Mouse (Mus musculus): ENCODE data around the gene Mettl27. TPM values are rescaled to one million over a fixed set of nuclear protein-coding genes. Genes with fewer than 3 reads are reported as not detected.
"Not testable (repeated sequence)": the region's sequence is repeated elsewhere in the genome, so short reads cannot be mapped to it uniquely, and the experiment has no call there.

The Mettl27 gene
- total and polyA plus RNA-seq, 2 experiments from 2014 or later: 10.1 to 11.2 TPM

DNA sequence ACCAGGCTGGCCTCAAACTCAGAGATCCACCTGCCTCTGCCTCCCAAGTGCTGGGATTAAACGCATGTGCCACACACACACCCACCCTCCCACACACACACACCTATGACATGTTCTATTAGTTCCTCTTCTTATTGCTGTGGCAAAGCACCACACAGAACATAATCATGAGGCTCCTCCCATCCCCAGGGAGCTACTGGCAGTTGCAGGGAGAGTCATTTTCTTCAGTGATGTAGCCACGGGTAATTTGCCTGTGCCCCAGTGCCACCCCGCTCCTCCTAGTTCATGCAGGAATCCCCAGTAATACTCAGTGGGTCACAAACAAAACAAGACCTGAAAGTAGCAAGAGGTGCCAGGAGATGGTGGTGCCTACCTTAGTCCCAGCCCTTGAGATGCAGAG lies 2.5 kb downstream of the Mettl27 start:
- Histone ChIP-seq H3K4me3 (ENCODE audit: low read depth, low read length) (no peak overlapping the region), H3K9me3 (ENCODE audit: low read length) (no peaks in the 10 kb centered on the region), H3K4me1 (ENCODE audit: insufficient read depth) (no peaks in the 10 kb centered on the region), H3K9ac (no peak overlapping the region), H3K36me3 (ENCODE audit: insufficient read depth) (no peaks in the 10 kb centered on the region), H3K4me2 (ENCODE audit: low read depth) (no peak overlapping the region), H3K27ac (ENCODE audit: low read depth, low read length) (no peak overlapping the region), H3K27me3 (ENCODE audit: insufficient read depth, low read length) (no peaks in the 10 kb centered on the region)
- 89% methylated on average over 3 of the region's 3 CpGs for WGBS
- no peak for TF ChIP-seq CTCF (IDR thresholded peaks at IDR 0.05; ENCODE audit: low read depth)
- ATAC-seq (no peak), DNase-seq (no peak)

DNA sequence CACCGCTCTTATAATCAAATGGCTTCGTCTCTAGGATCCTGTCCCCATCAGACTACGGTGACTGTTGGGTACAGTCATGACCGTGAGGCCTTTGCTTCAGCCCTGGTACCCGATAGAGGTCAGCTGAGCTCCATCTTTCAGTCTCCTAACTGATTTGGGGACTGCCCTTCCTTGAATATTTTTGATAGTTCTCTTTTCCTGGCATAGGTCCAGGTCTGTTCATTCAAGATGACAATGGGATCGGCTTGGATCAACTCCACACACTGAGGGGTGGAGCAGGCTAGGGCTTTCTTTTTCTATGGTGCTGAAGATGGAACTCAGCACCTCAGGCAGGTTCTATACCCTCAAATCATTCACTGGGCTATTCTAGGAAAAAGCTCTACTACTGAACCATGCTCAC lies 3.9 kb downstream of the Mettl27 start:
- no peak overlapping the region for H3K27ac ChIP-seq (ENCODE audit: low read depth, low read length)
- 90% methylated on average over 6 of the region's 6 CpGs for WGBS
- no peaks in the 10 kb centered on the region for H3K27me3 ChIP-seq (ENCODE audit: insufficient read depth, low read length)
- no peak for TF ChIP-seq CTCF (IDR thresholded peaks at IDR 0.05; ENCODE audit: low read depth)
- no peak for DNase-seq
- H3K9me3 ChIP-seq (ENCODE audit: low read length): no peaks in the 10 kb centered on the region
- H3K4me1 ChIP-seq (ENCODE audit: insufficient read depth): no peaks in the 10 kb centered on the region
- H3K4me3 ChIP-seq (ENCODE audit: low read depth, low read length): no peak overlapping the region
- no peaks in the 10 kb centered on the region for H3K36me3 ChIP-seq (ENCODE audit: insufficient read depth)
- H3K9ac ChIP-seq: no peak overlapping the region
- ATAC-seq: no peak
- no peak overlapping the region for H3K4me2 ChIP-seq (ENCODE audit: low read depth)

DNA sequence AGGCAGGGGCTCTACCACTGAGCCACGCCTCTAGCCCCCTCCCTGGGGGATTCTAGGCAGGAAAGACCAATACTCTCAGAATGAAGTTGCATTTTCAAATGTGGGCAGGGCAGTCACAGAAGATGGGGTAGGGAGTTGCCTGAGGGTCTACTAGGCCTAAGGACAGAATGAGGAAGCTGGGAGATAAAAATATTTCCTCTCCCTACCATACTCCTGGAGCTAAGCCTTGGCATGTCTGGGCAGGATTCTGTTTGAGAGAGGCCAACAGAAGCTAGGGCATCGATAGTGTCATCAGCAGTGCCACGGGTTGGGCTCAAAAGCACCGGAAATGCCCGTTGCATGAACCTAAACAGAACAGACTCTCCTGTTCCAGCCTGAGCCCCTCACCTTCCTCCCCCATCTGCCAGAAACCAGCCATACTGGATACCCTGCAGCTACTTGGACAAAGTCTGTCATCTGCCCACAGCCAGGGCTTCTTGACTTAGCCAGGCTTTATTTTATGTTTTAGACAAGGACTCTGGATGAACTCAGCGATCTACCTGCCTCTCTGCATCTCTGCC lies 4.5 kb downstream of the Mettl27 start:
- 91% methylated on average over 6 of the region's 6 CpGs for WGBS
- ATAC-seq: no peak

DNA sequence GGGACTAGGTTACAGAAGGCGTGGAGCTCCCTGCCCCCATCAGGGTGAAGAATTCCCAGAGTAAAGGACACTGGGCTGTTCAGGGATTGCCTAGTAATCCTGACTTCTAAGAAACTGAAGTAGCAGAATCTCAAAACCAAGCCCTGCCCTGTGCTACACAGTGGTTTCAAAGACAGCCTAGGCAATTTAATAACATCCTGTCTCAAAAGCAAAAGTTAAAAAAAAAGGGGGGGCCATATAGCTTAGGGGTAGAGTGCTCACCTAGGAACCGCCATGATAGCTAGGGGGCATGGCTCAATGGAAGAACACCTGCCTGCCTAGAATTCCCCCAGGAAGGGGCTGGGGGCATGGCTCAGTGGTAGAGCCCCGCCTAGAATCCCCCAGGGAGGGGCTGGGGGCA lies 6.9 kb downstream of the Mettl27 start:
- Histone ChIP-seq H3K27ac (ENCODE audit: low read depth, low read length) (no peak overlapping the region), H3K27me3 (ENCODE audit: insufficient read depth, low read length) (no peaks in the 10 kb centered on the region), H3K36me3 (ENCODE audit: insufficient read depth) (no peaks in the 10 kb centered on the region), H3K9ac (no peak overlapping the region), H3K9me3 (ENCODE audit: low read length) (no peaks in the 10 kb centered on the region), H3K4me1 (ENCODE audit: insufficient read depth) (no peaks in the 10 kb centered on the region), H3K4me3 (ENCODE audit: low read depth, low read length) (no peak overlapping the region), H3K4me2 (ENCODE audit: low read depth) (no peak overlapping the region)
- DNase-seq (no peak), ATAC-seq (no peak)
- no peak for TF ChIP-seq CTCF (IDR thresholded peaks at IDR 0.05; ENCODE audit: low read depth)
- WGBS: 81% methylated on average over 3 of the region's 3 CpGs

More for the DNA sequence above, 4.5 kb downstream of the Mettl27 start:
- no peak overlapping the region for H3K9ac ChIP-seq
- H3K27me3 ChIP-seq (ENCODE audit: insufficient read depth, low read length): no peaks in the 10 kb centered on the region
- no peaks in the 10 kb centered on the region for H3K36me3 ChIP-seq (ENCODE audit: insufficient read depth)
- no peaks in the 10 kb centered on the region for H3K9me3 ChIP-seq (ENCODE audit: low read length)
- no peaks in the 10 kb centered on the region for H3K4me1 ChIP-seq (ENCODE audit: insufficient read depth)
- H3K4me3 ChIP-seq (ENCODE audit: low read depth, low read length): no peak overlapping the region
- H3K27ac ChIP-seq (ENCODE audit: low read depth, low read length): no peak overlapping the region
- DNase-seq: no peak
- TF ChIP-seq CTCF (IDR thresholded peaks at IDR 0.05; ENCODE audit: low read depth): no peak
- H3K4me2 ChIP-seq (ENCODE audit: low read depth): no peak overlapping the region

DNA sequence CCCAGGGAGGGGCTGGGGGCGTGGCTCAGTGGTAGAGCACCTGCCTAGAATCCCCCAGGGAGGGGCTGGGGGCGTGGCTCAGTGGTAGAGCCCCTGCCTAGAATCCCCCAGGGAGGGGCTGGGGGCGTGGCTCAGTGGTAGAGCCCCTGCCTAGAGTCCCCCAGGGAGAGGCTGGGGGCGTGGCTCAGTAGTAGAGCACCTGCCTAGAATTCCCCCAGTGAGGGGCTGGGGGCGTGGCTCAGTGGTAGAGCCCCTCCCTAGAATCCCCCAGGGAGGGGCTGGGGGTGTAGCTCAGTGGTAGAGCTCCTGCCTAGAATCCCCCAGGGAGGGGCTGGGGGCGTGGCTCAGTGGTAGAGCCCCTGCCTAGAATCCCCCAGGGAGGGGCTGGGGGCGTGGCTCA lies 7.4 kb downstream of the Mettl27 start:
- H3K9ac ChIP-seq; H3K27me3 ChIP-seq (ENCODE audit: insufficient read depth, low read length); H3K4me1 ChIP-seq (ENCODE audit: insufficient read depth); H3K36me3 ChIP-seq (ENCODE audit: insufficient read depth); H3K9me3 ChIP-seq (ENCODE audit: low read length); H3K27ac ChIP-seq (ENCODE audit: low read depth, low read length); DNase-seq; H3K4me3 ChIP-seq (ENCODE audit: low read depth, low read length); ATAC-seq; H3K4me2 ChIP-seq (ENCODE audit: low read depth): not testable (repeated sequence)
- WGBS: 100% methylated on average over 2 of the region's 7 CpGs

DNA sequence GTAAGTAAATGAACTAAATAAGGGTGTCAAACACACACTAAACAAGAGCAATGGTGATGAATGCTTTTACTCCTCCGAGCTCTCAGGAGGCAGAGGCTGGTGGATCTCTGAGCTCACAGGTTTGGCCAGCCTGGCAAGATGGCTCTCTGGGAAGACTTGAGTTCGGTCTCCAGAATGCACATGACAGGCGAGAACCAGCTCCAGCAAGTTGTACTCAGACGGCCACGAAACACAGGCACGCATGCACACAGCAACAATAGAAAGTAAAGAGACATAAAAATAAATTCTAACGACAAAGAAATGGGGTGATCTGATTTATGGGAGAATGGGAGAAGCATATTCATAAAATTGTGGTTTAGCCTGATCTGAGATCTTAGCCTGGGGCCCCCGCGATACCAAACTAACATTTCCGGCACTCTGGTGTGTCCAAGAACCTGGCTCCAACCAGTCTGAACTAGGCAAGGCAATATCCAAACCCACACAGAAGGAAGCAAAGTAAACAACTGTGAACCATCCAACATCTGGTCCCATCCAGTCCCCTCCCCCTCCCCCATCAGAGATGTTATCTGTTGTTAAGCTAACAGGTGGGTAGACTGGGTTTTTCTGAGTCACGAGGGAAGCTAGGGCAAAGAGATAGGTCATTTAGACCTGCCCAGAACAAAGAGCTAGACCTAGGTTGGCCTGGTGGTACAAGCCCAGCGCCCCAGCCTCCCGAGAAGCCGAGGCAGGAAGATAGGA lies 9.5 kb downstream of the Mettl27 start:
- H3K36me3 ChIP-seq (ENCODE audit: insufficient read depth): no peaks in the 10 kb centered on the region
- DNase-seq: no peak

DNA sequence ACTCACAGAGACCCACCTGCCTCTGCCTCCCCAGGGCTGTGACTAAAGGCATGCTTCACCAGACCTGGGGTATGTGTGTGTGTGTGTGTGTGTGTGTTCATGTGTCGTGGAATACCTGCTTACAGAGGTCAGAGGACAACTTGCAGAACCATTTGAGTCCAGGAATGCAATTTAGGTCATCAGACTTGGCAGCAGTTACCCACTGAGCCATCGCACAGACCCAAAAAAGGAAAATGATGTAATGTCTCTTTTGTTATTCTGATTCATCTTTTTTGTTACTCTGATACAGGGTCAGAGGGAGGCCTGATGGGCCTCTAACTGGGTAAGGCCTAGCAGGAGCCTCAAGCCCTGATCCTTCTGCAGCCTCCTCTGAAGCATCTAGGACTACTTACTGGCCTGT lies 10.6 kb downstream of the Mettl27 start:
- H3K27me3 ChIP-seq (ENCODE audit: insufficient read depth, low read length): peaks cover 12% of the 10 kb centered on the region; the same call in 1 of the 2 replicates
- H3K4me3 ChIP-seq (ENCODE audit: low read depth, low read length): no peak overlapping the region
- no peaks in the 10 kb centered on the region for H3K4me1 ChIP-seq (ENCODE audit: insufficient read depth)
- no peak overlapping the region for H3K9ac ChIP-seq
- no peaks in the 10 kb centered on the region for H3K36me3 ChIP-seq (ENCODE audit: insufficient read depth)
- ATAC-seq (no peak), DNase-seq (no peak)
- H3K4me2 ChIP-seq (ENCODE audit: low read depth): no peak overlapping the region
- 65% methylated on average over 2 of the region's 2 CpGs for WGBS
- TF ChIP-seq CTCF (IDR thresholded peaks at IDR 0.05; ENCODE audit: low read depth): no peak
- no peak overlapping the region for H3K27ac ChIP-seq (ENCODE audit: low read depth, low read length)
- no peaks in the 10 kb centered on the region for H3K9me3 ChIP-seq (ENCODE audit: low read length)

More for the DNA sequence above, 9.5 kb downstream of the Mettl27 start:
- no peak for TF ChIP-seq CTCF (IDR thresholded peaks at IDR 0.05; ENCODE audit: low read depth)
- peaks cover 4% of the 10 kb centered on the region; the same call in 1 of the 2 replicates for H3K27me3 ChIP-seq (ENCODE audit: insufficient read depth, low read length)
- no peak overlapping the region for H3K27ac ChIP-seq (ENCODE audit: low read depth, low read length)
- H3K9ac ChIP-seq: no peak overlapping the region
- H3K4me1 ChIP-seq (ENCODE audit: insufficient read depth): no peaks in the 10 kb centered on the region
- ATAC-seq: no peak
- H3K4me2 ChIP-seq (ENCODE audit: low read depth): no peak overlapping the region
- no peak overlapping the region for H3K4me3 ChIP-seq (ENCODE audit: low read depth, low read length)
- H3K9me3 ChIP-seq (ENCODE audit: low read length): no peaks in the 10 kb centered on the region
- 85% methylated on average over 14 of the region's 14 CpGs for WGBS
